Mouse (Mus musculus): ENCODE measurements at regions not wholly inside any gene's neighbourhood (a gene's known extent, or its start where the extent isn't known, plus 50 kb on each side); places are given as distances from the start of the nearest gene placed in this dataset.
"Not testable (repeated sequence)": the region's sequence is repeated elsewhere in the genome, so short reads cannot be mapped to it uniquely, and the experiment has no call there.

GRCm38 (mm10) chr4:3427968-3428367, 242.8 kb upstream of the Vmn1r3 start:
- DNase-seq (ENCODE audit: extremely low read depth, low read depth, low spot score): no peak
- Histone ChIP-seq H3K79me2 (ENCODE audit: control insufficient read depth, insufficient read depth, low read length) (no peaks in the 10 kb centered on the region), H3K27me3 (ENCODE audit: control insufficient read depth, insufficient read depth, low read length) (no peaks in the 10 kb centered on the region), H3K36me3 (ENCODE audit: control insufficient read depth, insufficient read depth, low read length) (no peaks in the 10 kb centered on the region), H3K9ac (ENCODE audit: low read depth, low read length) (no peak overlapping the region), H3K4me3 (ENCODE audit: insufficient read depth, low read depth, low read length) (no peak overlapping the region), H3K4me1 (ENCODE audit: control insufficient read depth, insufficient read depth, low read length) (no peaks in the 10 kb centered on the region), H3K27ac (replicated peaks; ENCODE audit: insufficient read depth, low read depth, low read length) (no peak overlapping the region)
- no peak for TF ChIP-seq CTCF (IDR thresholded peaks at IDR 0.05; ENCODE audit: low read depth, low read length)
- no peak for TF ChIP-seq POLR2A (IDR thresholded peaks at IDR 0.05; ENCODE audit: extremely low read depth, insufficient read depth, low read length)
- WGBS: 63% methylated on average over 3 of the region's 3 CpGs

DNA sequence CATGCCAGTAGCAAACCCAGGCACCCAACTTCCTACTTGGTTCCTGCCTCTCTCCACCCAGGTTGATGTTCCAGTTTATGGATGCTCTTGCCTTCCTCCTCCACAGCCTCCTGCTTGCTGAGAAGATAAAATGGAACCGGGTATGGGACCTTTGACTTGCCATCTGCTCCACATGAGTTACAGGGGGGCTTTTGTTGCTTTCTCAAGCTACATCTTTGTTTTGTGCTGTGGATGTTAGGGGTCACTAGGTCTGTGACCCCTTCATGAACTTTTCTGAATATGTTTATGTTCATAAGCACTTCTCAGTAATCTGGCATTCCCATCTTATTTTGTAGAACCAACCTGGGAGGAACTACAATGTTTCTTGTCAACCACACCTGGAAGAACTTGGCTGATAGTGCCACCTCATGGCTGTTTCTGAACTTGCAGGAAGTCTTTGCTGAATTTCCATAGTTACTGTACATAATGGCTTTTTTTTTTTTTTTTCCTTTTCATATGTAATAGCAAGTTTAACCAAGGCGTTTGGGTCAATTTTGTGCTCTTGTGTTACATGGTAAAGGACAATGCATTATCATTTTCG, 234.9 kb upstream of the Vmn1r3 start:
- TF ChIP-seq POLR2A (IDR thresholded peaks at IDR 0.05; ENCODE audit: extremely low read depth, insufficient read depth, low read length): no peak
- TF ChIP-seq CTCF (IDR thresholded peaks at IDR 0.05; ENCODE audit: low read depth, low read length): peak; percentile 55

DNA sequence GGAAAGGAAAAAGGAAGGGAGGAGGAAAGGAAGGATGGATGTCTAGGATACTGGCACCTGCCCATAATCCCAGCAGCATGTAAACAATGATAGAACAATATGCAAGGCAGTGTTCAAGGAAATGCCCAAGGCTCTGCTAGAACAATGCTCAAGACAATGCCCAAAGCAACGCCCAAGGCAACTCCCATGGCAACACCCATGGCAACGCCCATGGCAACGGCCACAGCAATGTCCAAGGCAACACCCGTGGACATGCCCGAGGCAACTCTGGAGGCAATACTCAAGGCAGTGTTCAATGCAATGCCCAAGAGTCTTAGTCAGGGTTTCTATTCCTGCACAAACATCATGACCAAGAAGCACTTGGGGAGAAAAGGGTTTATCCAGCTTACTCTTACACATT, 231.5 kb upstream of the Vmn1r3 start:
- TF ChIP-seq POLR2A (IDR thresholded peaks at IDR 0.05; ENCODE audit: extremely low read depth, insufficient read depth, low read length) (no peak), CTCF (IDR thresholded peaks at IDR 0.05; ENCODE audit: low read depth, low read length) (no peak)
- Histone ChIP-seq H3K79me2 (ENCODE audit: control insufficient read depth, insufficient read depth, low read length) (no peaks in the 10 kb centered on the region), H3K36me3 (ENCODE audit: control insufficient read depth, insufficient read depth, low read length) (no peaks in the 10 kb centered on the region), H3K4me1 (ENCODE audit: control insufficient read depth, insufficient read depth, low read length) (peaks cover 4% of the 10 kb centered on the region), H3K27me3 (ENCODE audit: control insufficient read depth, insufficient read depth, low read length) (no peaks in the 10 kb centered on the region), H3K27ac (replicated peaks; ENCODE audit: insufficient read depth, low read depth, low read length) (no peak overlapping the region), H3K4me3 (ENCODE audit: insufficient read depth, low read depth, low read length) (no peak overlapping the region), H3K9ac (ENCODE audit: low read depth, low read length) (no peak overlapping the region)
- no peak for DNase-seq (ENCODE audit: extremely low read depth, low read depth, low spot score)
- WGBS: 90% methylated on average over 5 of the region's 5 CpGs

More for the DNA sequence above, 234.9 kb upstream of the Vmn1r3 start:
- Histone ChIP-seq H3K36me3 (ENCODE audit: control insufficient read depth, insufficient read depth, low read length) (no peaks in the 10 kb centered on the region), H3K27ac (replicated peaks; ENCODE audit: insufficient read depth, low read depth, low read length) (no peak overlapping the region), H3K27me3 (ENCODE audit: control insufficient read depth, insufficient read depth, low read length) (no peaks in the 10 kb centered on the region), H3K4me1 (ENCODE audit: control insufficient read depth, insufficient read depth, low read length) (peaks cover 4% of the 10 kb centered on the region), H3K9ac (ENCODE audit: low read depth, low read length) (no peak overlapping the region), H3K79me2 (ENCODE audit: control insufficient read depth, insufficient read depth, low read length) (no peaks in the 10 kb centered on the region), H3K4me3 (ENCODE audit: insufficient read depth, low read depth, low read length) (no peak overlapping the region)
- 23% methylated on average over 3 of the region's 3 CpGs for WGBS
- DNase-seq (ENCODE audit: extremely low read depth, low read depth, low spot score): peak; percentile 82

GRCm38 (mm10) chr4:3414442-3415022, 229.4 kb upstream of the Vmn1r3 start:
- 91% methylated on average over 1 of the region's 1 CpGs for WGBS
- H3K4me3 ChIP-seq (ENCODE audit: insufficient read depth, low read depth, low read length); H3K79me2 ChIP-seq (ENCODE audit: control insufficient read depth, insufficient read depth, low read length): not testable (repeated sequence)

GRCm38 (mm10) chr4:3413493-3414441, 228.6 kb upstream of the Vmn1r3 start:
- Histone ChIP-seq H3K4me3 (ENCODE audit: insufficient read depth, low read depth, low read length) (no peak overlapping the region), H3K9ac (ENCODE audit: low read depth, low read length) (no peak overlapping the region), H3K36me3 (ENCODE audit: control insufficient read depth, insufficient read depth, low read length) (no peaks in the 10 kb centered on the region)

More at GRCm38 (mm10) chr4:3414442-3415022, 229.4 kb upstream of the Vmn1r3 start:
- not testable (repeated sequence) for H3K4me1 ChIP-seq (ENCODE audit: control insufficient read depth, insufficient read depth, low read length); H3K27me3 ChIP-seq (ENCODE audit: control insufficient read depth, insufficient read depth, low read length); H3K27ac ChIP-seq (replicated peaks; ENCODE audit: insufficient read depth, low read depth, low read length); H3K36me3 ChIP-seq (ENCODE audit: control insufficient read depth, insufficient read depth, low read length); DNase-seq (ENCODE audit: extremely low read depth, low read depth, low spot score); H3K9ac ChIP-seq (ENCODE audit: low read depth, low read length)

DNA sequence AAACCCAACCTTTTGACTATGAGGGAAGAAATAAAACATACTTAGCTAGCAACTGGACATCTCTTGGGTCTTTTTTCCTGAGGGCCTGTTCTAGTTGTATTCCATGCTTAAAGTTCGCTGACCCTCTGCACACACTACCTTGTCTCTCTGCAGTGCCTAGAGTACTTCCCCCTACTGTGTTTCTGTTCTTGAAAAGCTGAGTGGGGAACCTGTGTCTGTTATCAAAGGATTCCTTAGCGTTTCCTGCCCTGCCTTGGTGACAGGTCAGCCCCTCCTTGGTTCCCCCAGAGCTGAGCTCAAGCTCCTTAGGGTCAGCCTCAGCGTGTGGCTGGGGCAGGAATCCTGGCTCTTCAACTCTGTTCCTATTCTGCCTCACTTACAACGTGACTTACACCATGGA, 227.2 kb upstream of the Vmn1r3 start:
- not testable (repeated sequence) for H3K4me3 ChIP-seq (ENCODE audit: insufficient read depth, low read depth, low read length); H3K27ac ChIP-seq (replicated peaks; ENCODE audit: insufficient read depth, low read depth, low read length); H3K9ac ChIP-seq (ENCODE audit: low read depth, low read length); H3K36me3 ChIP-seq (ENCODE audit: control insufficient read depth, insufficient read depth, low read length); H3K79me2 ChIP-seq (ENCODE audit: control insufficient read depth, insufficient read depth, low read length); H3K4me1 ChIP-seq (ENCODE audit: control insufficient read depth, insufficient read depth, low read length); H3K27me3 ChIP-seq (ENCODE audit: control insufficient read depth, insufficient read depth, low read length); DNase-seq (ENCODE audit: extremely low read depth, low read depth, low spot score)
- 72% methylated on average over 4 of the region's 4 CpGs for WGBS

More at GRCm38 (mm10) chr4:3413493-3414441, 228.6 kb upstream of the Vmn1r3 start:
- WGBS: 62% methylated on average over 15 of the region's 15 CpGs
- DNase-seq (ENCODE audit: extremely low read depth, low read depth, low spot score): peak; percentile 31
- H3K4me1 ChIP-seq (ENCODE audit: control insufficient read depth, insufficient read depth, low read length): no peaks in the 10 kb centered on the region
- no peak overlapping the region for H3K27ac ChIP-seq (replicated peaks; ENCODE audit: insufficient read depth, low read depth, low read length)
- H3K27me3 ChIP-seq (ENCODE audit: control insufficient read depth, insufficient read depth, low read length): no peaks in the 10 kb centered on the region
- no peaks in the 10 kb centered on the region for H3K79me2 ChIP-seq (ENCODE audit: control insufficient read depth, insufficient read depth, low read length)
- TF ChIP-seq CTCF (IDR thresholded peaks at IDR 0.05; ENCODE audit: low read depth, low read length) (no peak), POLR2A (IDR thresholded peaks at IDR 0.05; ENCODE audit: extremely low read depth, insufficient read depth, low read length) (no peak)

GRCm38 (mm10) chr4:3402856-3403255, 217.7 kb upstream of the Vmn1r3 start:
- WGBS: 16% methylated on average over 4 of the region's 4 CpGs
- H3K27ac ChIP-seq (replicated peaks; ENCODE audit: insufficient read depth, low read depth, low read length): peak overlapping the region; percentile 73
- peak; percentile 90 for DNase-seq (ENCODE audit: extremely low read depth, low read depth, low spot score)
- not testable (repeated sequence) for H3K4me1 ChIP-seq (ENCODE audit: control insufficient read depth, insufficient read depth, low read length); H3K9ac ChIP-seq (ENCODE audit: low read depth, low read length); H3K27me3 ChIP-seq (ENCODE audit: control insufficient read depth, insufficient read depth, low read length); H3K79me2 ChIP-seq (ENCODE audit: control insufficient read depth, insufficient read depth, low read length); H3K4me3 ChIP-seq (ENCODE audit: insufficient read depth, low read depth, low read length); H3K36me3 ChIP-seq (ENCODE audit: control insufficient read depth, insufficient read depth, low read length)

- H3K36me3 ChIP-seq (ENCODE audit: control insufficient read depth, insufficient read depth, low read length); DNase-seq (ENCODE audit: extremely low read depth, low read depth, low spot score); H3K9ac ChIP-seq (ENCODE audit: low read depth, low read length); H3K27me3 ChIP-seq (ENCODE audit: control insufficient read depth, insufficient read depth, low read length); H3K4me1 ChIP-seq (ENCODE audit: control insufficient read depth, insufficient read depth, low read length); H3K79me2 ChIP-seq (ENCODE audit: control insufficient read depth, insufficient read depth, low read length); H3K27ac ChIP-seq (replicated peaks; ENCODE audit: insufficient read depth, low read depth, low read length); H3K4me3 ChIP-seq (ENCODE audit: insufficient read depth, low read depth, low read length): not testable (repeated sequence)
- 87% methylated on average over 2 of the region's 2 CpGs for WGBS
Observed at GRCm38 (mm10) chr4:3401766-3402165, 216.6 kb upstream of the Vmn1r3 start.

Measured in liver, adult 2 months (tissue).